Mouse (Mus musculus): Measurements from ENCODE around the gene Snai3. TPM values are rescaled to one million over a fixed set of nuclear protein-coding genes. Genes with fewer than 3 reads are reported as not detected.

Gene Snai3
- polyA plus RNA-seq, 1 experiment from 2014 or later: 0.23 TPM

DNA sequence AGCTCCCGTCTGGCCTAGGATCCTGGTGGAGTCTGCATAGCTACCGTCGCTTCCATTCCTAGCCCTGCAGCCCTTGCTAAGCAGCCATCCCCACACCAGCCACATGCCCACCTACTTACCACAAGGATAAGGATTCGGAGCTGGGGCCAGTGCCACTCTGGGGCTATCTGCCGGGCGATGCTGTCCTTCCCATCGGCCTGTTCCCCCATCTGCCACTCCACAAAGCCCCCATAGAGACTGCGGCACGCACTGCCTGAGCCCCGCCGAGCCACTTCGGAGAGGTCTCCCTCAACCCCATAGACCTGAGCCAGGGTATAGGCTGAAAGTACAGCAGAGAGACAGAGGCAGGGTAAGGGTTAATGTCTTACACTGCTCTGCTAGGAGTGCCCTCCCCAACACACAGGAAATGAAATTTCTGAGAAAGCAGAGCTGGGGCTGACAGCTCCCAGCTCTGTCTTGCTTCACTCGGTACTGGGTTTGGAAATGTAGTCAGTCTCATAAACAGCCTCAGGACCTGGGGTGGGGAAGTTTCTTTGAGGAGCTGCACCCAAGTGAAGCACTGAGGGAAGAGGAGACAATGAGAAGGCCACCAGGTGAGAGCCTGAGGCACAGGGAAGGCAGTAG, 22.7 kb downstream of the Snai3 start:
- Histone ChIP-seq H3K36me3 (ENCODE audit: control insufficient read depth, insufficient read depth, low read length) (peaks cover 21% of the 10 kb centered on the region; the same call in 1 of the 2 replicates), H3K4me2 (no peak overlapping the region; the same call in 1 of the 2 replicates), H3K4me3 (ENCODE audit: low read depth, low read length) (no peak overlapping the region), H3K27ac (ENCODE audit: low read depth, low read length) (no peak overlapping the region), H3K9ac (ENCODE audit: low read depth, low read length) (peak overlapping the region; percentile 17; the same call in 1 of the 2 replicates), H3K27me3 (replicated peaks; ENCODE audit: control insufficient read depth, insufficient read depth, low read length) (no peaks in the 10 kb centered on the region), H3K4me1 (replicated peaks; ENCODE audit: control insufficient read depth, insufficient read depth, low read length) (peaks cover 21% of the 10 kb centered on the region), H3K9me3 (ENCODE audit: control insufficient read depth, low read length) (no peaks in the 10 kb centered on the region)
- ATAC-seq (replicated peaks; ENCODE audit: low FRiP score): no peak
- no peak for DNase-seq (ENCODE audit: low spot score)
- WGBS: 81% methylated on average over 13 of the region's 13 CpGs

DNA sequence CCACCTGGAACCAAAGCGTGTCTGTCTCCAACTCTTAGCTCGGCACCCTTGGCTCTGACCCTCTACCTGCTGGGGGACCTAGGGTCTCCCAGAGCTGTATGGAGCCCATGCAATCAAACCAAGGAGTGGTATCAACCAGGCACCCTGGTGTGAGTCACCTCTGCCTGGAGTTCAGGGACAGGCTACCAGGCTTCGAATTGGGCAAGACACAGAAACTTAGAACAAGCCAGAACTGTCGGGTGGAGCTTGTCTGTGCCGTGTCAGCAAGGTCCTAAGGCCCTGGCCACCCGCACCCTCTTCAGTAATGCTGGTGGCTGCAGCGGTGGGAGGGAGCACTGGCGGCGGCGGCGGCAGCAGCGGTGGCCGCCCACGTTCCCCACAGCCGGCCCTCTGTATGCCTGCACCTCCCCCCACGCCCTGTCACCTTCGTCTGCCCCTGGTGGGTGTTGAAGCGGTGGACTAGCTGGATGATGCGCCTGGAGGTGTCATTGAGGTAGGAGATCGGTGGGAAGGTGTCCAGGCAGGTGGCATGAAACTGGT, 23.9 kb downstream of the Snai3 start:
- H3K36me3 ChIP-seq (ENCODE audit: control insufficient read depth, insufficient read depth, low read length): peaks cover 21% of the 10 kb centered on the region; the same call in 1 of the 2 replicates
- no peak overlapping the region for H3K4me3 ChIP-seq (ENCODE audit: low read depth, low read length)
- H3K4me1 ChIP-seq (replicated peaks; ENCODE audit: control insufficient read depth, insufficient read depth, low read length): peaks cover 23% of the 10 kb centered on the region
- no peak overlapping the region; the same call in 1 of the 2 replicates for H3K4me2 ChIP-seq
- no peaks in the 10 kb centered on the region for H3K27me3 ChIP-seq (replicated peaks; ENCODE audit: control insufficient read depth, insufficient read depth, low read length)
- no peak overlapping the region for H3K9ac ChIP-seq (ENCODE audit: low read depth, low read length)
- WGBS: 71% methylated on average over 20 of the region's 20 CpGs
- ATAC-seq (replicated peaks; ENCODE audit: low FRiP score): no peak
- no peak overlapping the region for H3K27ac ChIP-seq (ENCODE audit: low read depth, low read length)
- DNase-seq (ENCODE audit: low spot score): no peak
- H3K9me3 ChIP-seq (ENCODE audit: control insufficient read depth, low read length): no peaks in the 10 kb centered on the region

DNA sequence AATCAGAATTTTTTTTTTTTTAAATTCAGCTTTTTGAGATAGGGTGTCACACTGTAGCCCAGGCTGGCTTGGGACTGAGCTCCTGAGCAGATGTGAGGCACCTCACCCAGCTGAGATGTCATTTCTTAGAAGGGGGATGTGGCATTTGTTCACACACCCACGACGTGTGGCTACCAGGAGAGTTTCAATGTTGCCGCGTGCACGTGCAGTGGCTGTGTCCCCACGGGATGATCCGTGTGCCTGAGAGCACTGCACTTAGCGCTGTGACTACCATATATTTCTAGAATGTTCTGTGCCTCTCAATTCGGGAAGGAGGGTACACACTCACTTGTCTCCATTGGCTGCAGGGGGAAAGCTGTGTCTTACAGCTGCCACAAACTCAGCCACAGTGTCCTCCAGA, 24.4 kb downstream of the Snai3 start:
- no peaks in the 10 kb centered on the region for H3K9me3 ChIP-seq (ENCODE audit: control insufficient read depth, low read length)
- H3K4me1 ChIP-seq (replicated peaks; ENCODE audit: control insufficient read depth, insufficient read depth, low read length): peaks cover 28% of the 10 kb centered on the region
- no peak overlapping the region for H3K4me2 ChIP-seq
- no peak overlapping the region for H3K27ac ChIP-seq (ENCODE audit: low read depth, low read length)
- peaks cover 21% of the 10 kb centered on the region; the same call in 1 of the 2 replicates for H3K36me3 ChIP-seq (ENCODE audit: control insufficient read depth, insufficient read depth, low read length)
- H3K9ac ChIP-seq (ENCODE audit: low read depth, low read length): no peak overlapping the region
- H3K27me3 ChIP-seq (replicated peaks; ENCODE audit: control insufficient read depth, insufficient read depth, low read length): no peaks in the 10 kb centered on the region
- H3K4me3 ChIP-seq (ENCODE audit: low read depth, low read length): no peak overlapping the region
- 95% methylated on average over 9 of the region's 9 CpGs for WGBS
- ATAC-seq (replicated peaks; ENCODE audit: low FRiP score): no peak
- DNase-seq (ENCODE audit: low spot score): no peak

DNA sequence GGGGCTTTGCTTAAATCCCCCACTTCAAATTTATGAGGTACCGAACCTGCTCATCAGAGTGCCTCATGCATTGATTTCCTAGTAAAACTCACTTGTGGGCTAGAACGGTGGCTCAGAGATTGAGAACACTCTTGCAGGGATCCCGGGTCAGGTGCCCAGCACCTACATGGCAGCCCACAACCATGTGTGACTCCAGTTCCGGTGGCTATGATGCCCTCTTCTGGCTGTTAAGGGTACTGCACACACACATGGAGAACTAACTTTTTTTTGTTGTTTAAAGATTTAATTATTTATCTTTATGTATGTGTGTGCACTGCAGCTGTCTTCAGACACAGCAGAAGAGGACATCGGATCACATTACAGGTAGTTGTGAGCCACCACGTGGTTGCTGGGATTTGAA, 25.2 kb downstream of the Snai3 start:
- H3K9me3 ChIP-seq (ENCODE audit: control insufficient read depth, low read length): no peaks in the 10 kb centered on the region
- H3K36me3 ChIP-seq (ENCODE audit: control insufficient read depth, insufficient read depth, low read length): peaks cover 21% of the 10 kb centered on the region; the same call in 1 of the 2 replicates
- H3K27ac ChIP-seq (ENCODE audit: low read depth, low read length): no peak overlapping the region
- H3K9ac ChIP-seq (ENCODE audit: low read depth, low read length): no peak overlapping the region
- H3K27me3 ChIP-seq (replicated peaks; ENCODE audit: control insufficient read depth, insufficient read depth, low read length): no peaks in the 10 kb centered on the region
- H3K4me2 ChIP-seq: no peak overlapping the region
- DNase-seq (ENCODE audit: low spot score) (no peak), ATAC-seq (replicated peaks; ENCODE audit: low FRiP score) (no peak)
- 86% methylated on average over 6 of the region's 6 CpGs for WGBS
- peaks cover 29% of the 10 kb centered on the region for H3K4me1 ChIP-seq (replicated peaks; ENCODE audit: control insufficient read depth, insufficient read depth, low read length)
- H3K4me3 ChIP-seq (ENCODE audit: low read depth, low read length): no peak overlapping the region

DNA sequence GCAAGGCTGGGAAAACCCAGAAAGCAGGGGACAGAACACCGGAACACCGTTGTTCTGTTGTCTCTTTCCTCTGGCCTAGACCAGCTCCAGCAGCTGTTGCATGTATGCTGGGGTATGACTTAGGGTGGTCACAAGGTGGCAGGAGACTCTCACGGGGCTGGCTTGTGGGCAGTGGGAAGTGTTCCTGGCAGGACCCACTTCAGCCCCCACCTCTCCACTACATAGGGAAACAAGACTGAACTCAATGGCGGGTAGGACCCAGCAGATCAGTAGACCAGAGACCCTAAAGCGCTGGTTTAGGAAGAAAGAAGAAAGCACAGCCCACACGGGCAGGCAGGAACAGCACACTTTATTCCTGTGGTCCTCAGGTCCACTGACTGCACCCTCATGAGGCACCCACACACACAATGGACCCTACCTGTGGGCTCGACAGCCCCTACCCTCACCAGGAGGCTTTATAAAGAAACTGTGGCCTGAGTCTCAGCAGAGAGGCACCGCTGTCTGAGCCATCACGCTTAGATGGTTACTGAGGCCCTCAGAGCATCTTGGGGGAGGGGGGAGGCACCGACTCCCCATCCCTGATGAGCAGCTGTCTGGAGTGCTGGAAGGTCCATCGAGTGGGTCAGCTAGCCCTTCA, 27.1 kb downstream of the Snai3 start:
- Histone ChIP-seq H3K4me1 (replicated peaks; ENCODE audit: control insufficient read depth, insufficient read depth, low read length) (peaks cover 32% of the 10 kb centered on the region), H3K36me3 (ENCODE audit: control insufficient read depth, insufficient read depth, low read length) (peaks cover 22% of the 10 kb centered on the region), H3K4me2 (peak overlapping the region; percentile 97), H3K27ac (ENCODE audit: low read depth, low read length) (no peak overlapping the region; the same call in 1 of the 2 replicates), H3K9ac (ENCODE audit: low read depth, low read length) (peak overlapping the region; percentile 81; the same call in 1 of the 2 replicates), H3K4me3 (ENCODE audit: low read depth, low read length) (peak overlapping the region; percentile 69; the same call in 1 of the 2 replicates), H3K9me3 (ENCODE audit: control insufficient read depth, low read length) (no peaks in the 10 kb centered on the region), H3K27me3 (replicated peaks; ENCODE audit: control insufficient read depth, insufficient read depth, low read length) (no peaks in the 10 kb centered on the region)
- 61% methylated on average over 11 of the region's 11 CpGs for WGBS
- no peak for DNase-seq (ENCODE audit: low spot score)
- ATAC-seq (replicated peaks; ENCODE audit: low FRiP score): no peak; the same call in 1 of the 2 replicates

DNA sequence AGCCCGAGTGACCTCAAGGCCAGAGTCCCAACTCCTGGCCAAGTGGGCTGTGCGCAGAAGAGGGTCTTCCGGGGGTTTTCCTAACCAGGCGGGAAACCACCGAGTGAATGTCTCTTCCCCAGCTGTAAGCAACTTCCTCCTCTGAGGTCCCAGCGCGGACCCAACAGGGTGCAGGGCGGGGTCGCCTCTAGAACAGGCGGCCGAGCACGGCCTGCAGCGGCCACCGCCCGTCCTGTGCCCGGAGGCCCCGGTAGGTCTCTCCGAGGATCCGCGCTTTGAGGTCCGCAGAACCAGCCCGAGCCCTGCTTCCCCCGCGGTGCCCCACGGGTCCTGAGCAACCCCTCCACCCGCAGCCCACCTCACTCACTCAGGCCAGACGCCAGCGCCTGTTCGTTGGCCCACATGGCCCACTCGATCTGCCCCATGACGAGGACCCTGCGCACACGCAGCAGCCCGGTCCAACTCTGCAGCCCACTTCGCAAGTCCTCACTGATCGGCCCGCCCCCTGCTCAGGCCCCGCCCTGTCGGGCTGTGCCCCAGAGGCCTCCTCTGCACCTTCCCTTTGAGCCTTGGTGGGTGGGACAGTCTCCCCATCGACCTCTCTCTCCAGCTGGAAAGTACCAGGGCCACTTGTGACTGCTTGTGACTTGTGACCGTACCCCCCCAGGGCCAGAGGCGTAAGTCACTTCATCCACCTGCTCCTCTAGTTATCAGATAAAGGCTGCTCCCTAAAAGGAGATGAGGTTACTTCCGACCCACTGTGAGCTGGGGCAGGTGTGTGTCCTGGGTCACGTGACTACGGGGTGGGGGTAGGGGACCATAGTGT, 27.9 kb downstream of the Snai3 start, which contains the start of gene Cyba:
Gene Cyba, minus strand, starts transcription at position 488 of the 826 bp plus-strand sequence.
- Histone ChIP-seq H3K27ac (ENCODE audit: low read depth, low read length) (peak within 1 kb of the TSS; percentile 79), H3K9me3 (ENCODE audit: control insufficient read depth, low read length) (no peaks in the 10 kb centered on the region), H3K36me3 (ENCODE audit: control insufficient read depth, insufficient read depth, low read length) (peaks cover 18% of the 10 kb centered on the region), H3K9ac (ENCODE audit: low read depth, low read length) (peak within 1 kb of the TSS; percentile 81), H3K27me3 (replicated peaks; ENCODE audit: control insufficient read depth, insufficient read depth, low read length) (no peaks in the 10 kb centered on the region), H3K4me3 (ENCODE audit: low read depth, low read length) (peak within 1 kb of the TSS; percentile 69), H3K4me1 (replicated peaks; ENCODE audit: control insufficient read depth, insufficient read depth, low read length) (peaks cover 26% of the 10 kb centered on the region), H3K4me2 (peak within 1 kb of the TSS; percentile 97)
- ATAC-seq (replicated peaks; ENCODE audit: low FRiP score) (peak; percentile 84), DNase-seq (ENCODE audit: low spot score) (peak; percentile 76)
- WGBS: 3% methylated on average over 45 of the region's 45 CpGs

DNA sequence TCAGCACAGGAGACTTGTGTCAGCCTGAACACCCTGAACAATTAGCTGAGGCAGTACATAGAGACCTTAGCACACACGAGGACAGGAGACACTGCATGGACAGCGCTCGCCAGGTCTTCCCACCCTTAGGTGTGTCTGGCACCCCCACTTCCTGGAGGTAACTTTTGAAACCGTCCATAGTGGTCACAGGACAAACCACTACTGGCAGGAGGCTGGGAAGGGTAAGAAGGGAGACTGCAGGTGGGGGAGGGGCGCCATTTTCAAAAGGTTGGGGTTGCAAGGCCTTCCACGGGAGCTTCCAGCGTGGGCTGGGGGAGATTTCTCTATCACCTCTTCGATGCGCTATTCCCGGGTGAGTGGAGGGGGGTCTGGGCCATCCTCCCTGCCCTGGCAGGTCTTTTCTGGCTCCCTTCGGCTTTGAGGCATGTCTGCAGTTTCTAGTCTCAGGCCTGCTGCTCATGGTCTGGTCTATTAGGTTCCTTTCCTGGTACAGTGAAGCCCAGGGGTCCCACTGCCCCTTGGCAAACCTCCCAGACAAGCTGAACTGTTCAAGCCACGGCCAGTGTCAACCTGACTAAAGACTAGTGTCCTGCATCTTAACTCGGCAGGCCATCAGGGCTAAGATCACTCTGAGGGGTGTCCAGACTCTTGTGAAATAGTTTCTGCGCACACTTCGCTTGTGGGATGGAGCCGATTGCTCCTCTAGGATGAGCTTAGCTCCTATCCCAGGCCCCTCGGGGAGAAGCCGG, 28.7 kb downstream of the Snai3 start:
- Histone ChIP-seq H3K36me3 (ENCODE audit: control insufficient read depth, insufficient read depth, low read length) (peaks cover 14% of the 10 kb centered on the region), H3K9ac (ENCODE audit: low read depth, low read length) (peak overlapping the region; percentile 81), H3K4me2 (peak overlapping the region; percentile 97), H3K4me1 (replicated peaks; ENCODE audit: control insufficient read depth, insufficient read depth, low read length) (peaks cover 24% of the 10 kb centered on the region), H3K27me3 (replicated peaks; ENCODE audit: control insufficient read depth, insufficient read depth, low read length) (no peaks in the 10 kb centered on the region), H3K27ac (ENCODE audit: low read depth, low read length) (peak overlapping the region; percentile 79), H3K9me3 (ENCODE audit: control insufficient read depth, low read length) (no peaks in the 10 kb centered on the region), H3K4me3 (ENCODE audit: low read depth, low read length) (peak overlapping the region; percentile 69)
- ATAC-seq (replicated peaks; ENCODE audit: low FRiP score): peak; percentile 9; the same call in 1 of the 2 replicates
- no peak for DNase-seq (ENCODE audit: low spot score)
- WGBS: 28% methylated on average over 18 of the region's 18 CpGs

DNA sequence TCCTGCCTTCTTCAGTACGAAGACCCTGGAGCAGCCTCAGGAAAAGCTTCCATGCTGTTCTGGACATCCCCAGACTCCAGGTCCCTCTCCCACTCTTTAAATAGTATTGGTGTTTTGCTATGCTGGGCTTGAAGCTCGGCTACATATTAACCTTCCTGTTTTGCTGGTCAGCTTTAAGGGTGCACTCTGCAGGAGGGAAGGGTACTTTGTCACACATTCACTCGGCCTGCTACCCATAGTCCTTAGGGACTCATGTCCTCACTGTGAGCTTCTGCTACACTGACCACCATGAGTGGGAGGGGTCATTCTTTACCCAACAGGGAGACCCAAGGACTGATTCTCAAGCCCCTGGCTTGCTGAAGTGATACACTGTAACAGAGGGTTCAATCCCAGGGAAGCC, 29.9 kb downstream of the Snai3 start:
- Histone ChIP-seq H3K9me3 (ENCODE audit: control insufficient read depth, low read length) (no peaks in the 10 kb centered on the region), H3K4me2 (no peak overlapping the region), H3K4me3 (ENCODE audit: low read depth, low read length) (no peak overlapping the region), H3K9ac (ENCODE audit: low read depth, low read length) (no peak overlapping the region), H3K36me3 (ENCODE audit: control insufficient read depth, insufficient read depth, low read length) (peaks cover 8% of the 10 kb centered on the region), H3K27me3 (replicated peaks; ENCODE audit: control insufficient read depth, insufficient read depth, low read length) (no peaks in the 10 kb centered on the region), H3K27ac (ENCODE audit: low read depth, low read length) (no peak overlapping the region), H3K4me1 (replicated peaks; ENCODE audit: control insufficient read depth, insufficient read depth, low read length) (peaks cover 23% of the 10 kb centered on the region)
- no peak for DNase-seq (ENCODE audit: low spot score)
- no peak for ATAC-seq (replicated peaks; ENCODE audit: low FRiP score)
- 71% methylated on average over 3 of the region's 3 CpGs for WGBS

Data from liver, embryonic 11.5 days (tissue).